Mouse (Mus musculus) kidney, postnatal 36 days (tissue): ENCODE measurements at regions not wholly inside any gene's neighbourhood (a gene's known extent, or its start where the extent isn't known, plus 50 kb on each side); places are given as distances from the start of the nearest gene placed in this dataset.

Source experiments
- DNase-seq, 2 experiments: peaks; one replicate each; pipeline ENCODE4 v3.0.0; 2021 to 2022; ENCODE audit warnings: mixed read lengths in 2 of 2

GRCm38 (mm10) chr8:92302694-92303093 is 54.7 kb upstream of the Irx5 start:
- no peak for DNase-seq

DNA sequence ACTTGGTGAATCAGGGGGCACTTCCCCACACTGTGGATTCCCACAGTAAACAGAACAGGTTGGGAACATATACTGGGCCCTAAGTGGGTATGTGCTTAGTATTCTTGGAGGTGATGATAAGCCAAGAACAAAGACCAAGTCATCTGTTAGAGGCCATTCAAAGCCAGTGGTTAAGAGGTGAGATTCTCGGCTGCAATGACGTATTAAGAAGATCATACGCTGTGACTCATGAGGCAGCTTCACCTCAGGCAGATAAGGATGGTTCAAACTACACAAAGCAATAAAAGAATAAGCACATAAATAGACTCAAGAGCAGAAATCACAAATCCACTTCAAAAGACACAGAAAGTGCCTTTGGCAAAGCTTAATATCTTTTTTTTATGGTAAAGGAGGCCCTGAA is 56.4 kb upstream of the Irx5 start:
- no peak for DNase-seq

- no peak for DNase-seq
These were observed 70.3 kb upstream of the Irx5 start for GRCm38 (mm10) chr8:92286841-92287811.

GRCm38 (mm10) chr8:92275755-92276154 is 81.7 kb upstream of the Irx5 start:
- DNase-seq = no peak

DNA sequence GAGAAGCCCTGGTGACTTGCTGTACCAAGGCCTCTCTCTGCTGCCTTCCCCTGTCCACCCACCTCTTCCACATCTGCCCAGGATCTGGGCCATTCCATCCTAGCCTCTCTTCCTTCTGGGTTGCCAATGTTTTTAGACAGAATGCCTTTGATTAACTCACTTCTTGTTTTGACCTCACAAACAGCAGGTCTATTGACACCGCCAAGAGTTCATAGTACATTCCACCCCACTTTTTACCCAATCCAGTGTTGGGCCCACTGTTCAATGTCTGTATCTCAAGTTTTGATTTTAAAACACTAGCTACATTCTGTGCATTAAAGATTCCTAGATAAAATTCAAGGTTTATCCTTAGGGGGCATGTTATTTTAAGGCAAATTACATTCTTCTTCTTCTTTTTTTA is 84.7 kb upstream of the Irx5 start:
- no peak for DNase-seq

- DNase-seq = no peak
These were observed 85.4 kb upstream of the Irx5 start for GRCm38 (mm10) chr8:92272073-92272472.

DNA sequence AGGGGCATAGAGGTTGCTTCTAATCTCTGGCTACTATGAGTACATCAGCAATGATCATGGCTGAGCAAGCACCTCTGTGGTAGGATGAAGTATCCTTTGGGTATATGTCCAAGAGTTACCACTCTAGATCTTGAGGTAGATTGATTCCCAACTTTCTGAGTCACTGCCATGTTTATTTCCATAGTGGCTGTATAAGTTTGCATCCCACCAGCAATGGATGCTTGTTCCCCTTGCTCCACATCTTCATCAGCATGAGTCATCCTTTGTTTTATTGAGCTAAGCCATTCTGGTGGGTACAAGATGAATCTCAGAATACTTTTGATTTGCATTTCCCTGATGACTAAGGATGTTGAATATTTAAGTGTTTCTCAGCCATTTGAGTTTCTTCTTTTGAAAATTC is 86.8 kb upstream of the Irx5 start:
- no peak for DNase-seq

GRCm38 (mm10) chr8:92267415-92267814 is 90.0 kb upstream of the Irx5 start:
- no peak for DNase-seq

DNA sequence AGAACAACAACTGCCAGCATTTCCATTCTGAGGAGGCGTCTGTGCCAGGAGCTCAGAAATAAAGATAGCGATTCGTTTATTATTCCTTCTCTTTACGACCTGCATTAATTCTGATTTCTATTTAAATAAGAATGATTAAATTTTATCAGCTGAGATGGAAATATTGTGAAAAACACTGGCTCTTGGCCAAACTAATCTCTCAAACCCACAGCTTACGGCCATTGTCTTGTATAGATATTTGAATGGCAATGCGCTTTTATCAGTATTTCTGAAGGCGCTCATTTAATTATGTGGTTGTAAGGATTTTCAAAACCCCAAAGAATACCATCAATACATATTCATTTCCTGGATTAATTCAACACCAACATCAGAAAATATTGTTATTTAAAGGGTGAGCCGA is 97.4 kb upstream of the Irx5 start:
- no peak for DNase-seq

DNA sequence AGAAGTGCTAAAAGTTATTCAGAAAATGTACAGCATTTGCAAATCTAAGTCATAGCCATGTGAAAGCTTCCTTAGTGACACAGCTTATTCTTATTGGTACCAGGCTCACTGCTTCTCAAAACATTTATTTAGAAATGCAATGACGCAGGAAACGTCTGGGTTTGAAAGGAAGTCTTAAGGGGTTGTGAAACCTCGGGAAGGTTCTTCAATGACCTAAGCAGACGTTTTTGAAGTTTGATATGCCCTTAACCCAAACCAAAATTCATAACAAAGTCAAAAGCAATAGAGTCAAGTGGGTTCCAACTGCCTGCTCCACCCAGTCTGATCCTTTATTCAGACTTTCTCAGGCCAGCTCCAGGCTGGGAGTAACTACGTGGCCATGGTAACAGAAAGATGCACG is 99.2 kb upstream of the Irx5 start:
- no peak for DNase-seq

- DNase-seq = no peak
These were observed 104.6 kb upstream of the Irx5 start for GRCm38 (mm10) chr8:92252597-92253375.

- no peak for DNase-seq
These were observed 111.1 kb upstream of the Irx5 start for GRCm38 (mm10) chr8:92246301-92246700.

- no peak for DNase-seq
These were observed 116.6 kb upstream of the Irx5 start for GRCm38 (mm10) chr8:92240686-92241275.

- no peak for DNase-seq
These were observed 125.8 kb upstream of the Irx5 start for GRCm38 (mm10) chr8:92231326-92232225.

GRCm38 (mm10) chr8:92229526-92229925 is 127.9 kb upstream of the Irx5 start:
- no peak for DNase-seq

GRCm38 (mm10) chr8:92224929-92225328 is 132.5 kb upstream of the Irx5 start:
- DNase-seq = no peak

GRCm38 (mm10) chr8:92222992-92223391 is 134.4 kb upstream of the Irx5 start:
- no peak for DNase-seq

DNA sequence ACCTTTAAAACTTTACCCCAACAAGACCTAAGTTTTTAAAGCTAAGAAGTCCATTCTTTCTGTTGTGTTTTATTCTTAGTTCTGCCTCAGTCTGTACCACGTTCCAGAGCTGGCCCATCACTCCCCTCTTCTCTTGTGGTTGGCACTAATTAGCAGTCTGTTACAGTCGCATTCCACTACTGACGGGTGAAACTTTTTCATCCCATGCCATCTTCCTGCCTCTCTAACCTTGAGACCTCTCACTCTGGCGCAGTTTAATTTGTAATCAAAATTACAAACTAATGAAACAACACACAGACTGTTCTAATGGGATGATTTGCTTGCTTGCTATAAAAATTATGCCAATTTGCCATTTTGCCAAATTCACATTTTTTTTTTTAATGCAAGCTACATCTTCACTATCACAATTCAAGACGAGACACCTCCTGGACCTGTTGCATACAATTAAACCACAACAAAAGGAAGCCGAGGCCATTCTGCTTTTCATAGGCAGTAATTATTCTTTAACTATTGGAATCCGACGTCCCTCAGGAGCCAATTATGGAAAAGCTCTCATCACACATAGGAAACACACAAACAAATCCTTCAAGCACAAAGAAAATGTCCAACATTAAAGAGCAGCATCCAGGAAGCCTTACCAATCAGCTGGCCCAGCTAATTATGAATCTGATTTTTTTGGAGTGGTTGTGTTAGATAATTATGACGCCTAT is 138.1 kb upstream of the Irx5 start:
- DNase-seq = no peak

DNA sequence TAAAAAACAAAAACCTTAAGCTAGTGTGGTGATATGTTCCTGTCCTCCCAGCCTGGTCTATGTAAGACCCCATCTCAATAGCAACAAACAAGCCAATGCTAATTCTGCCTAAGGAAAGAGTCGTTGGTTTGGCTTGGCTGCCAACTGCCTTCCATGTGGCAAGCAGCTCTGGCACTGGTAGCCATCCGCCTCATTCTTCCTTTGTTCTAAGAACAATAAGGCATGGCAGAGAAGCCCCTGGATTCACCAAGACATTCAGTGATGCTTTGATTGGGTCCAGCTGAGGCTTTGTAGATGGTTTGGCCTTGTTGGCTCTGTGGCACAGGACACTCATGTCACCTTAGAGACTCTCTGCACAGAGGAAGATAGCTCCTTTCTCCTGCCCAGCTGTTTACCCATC is 139.9 kb upstream of the Irx5 start:
- no peak for DNase-seq

- DNase-seq = no peak
These were observed 141.2 kb upstream of the Irx5 start for GRCm38 (mm10) chr8:92216176-92216575.

- DNase-seq = no peak
These were observed 144.5 kb upstream of the Irx5 start for GRCm38 (mm10) chr8:92212786-92213535.
